Mouse (Mus musculus) kidney, adult 2 months (tissue): ENCODE results near the gene 4632433K11Rik. TPM values are rescaled to one million over a fixed set of nuclear protein-coding genes. Genes with fewer than 3 reads are reported as not detected.
A peak's percentile ranks its signal among the peaks of the same experiment; 100 is the strongest.
"Not testable (repeated sequence)": the region's sequence is repeated elsewhere in the genome, so short reads cannot be mapped to it uniquely, and the experiment has no call there.

Source experiments
- DNase-seq: peaks from one replicate; pipeline ENCODE4 v3.0.0; 2021
- H3K27ac ChIP-seq: fragments of 200-500 bp; 2 replicates; pipeline ENCODE4 v1.5.1; 2012; ENCODE audit warnings: low read depth, low read length, control low read depth, inconsistent platforms; ENCODE audit not compliant: insufficient read depth
- H3K27me3 ChIP-seq: fragments of 200-500 bp; replicated peaks from 2 replicates; pipeline ENCODE4 v1.6.1; 2012; ENCODE audit warnings: mild to moderate bottlenecking, moderate library complexity, low read length, inconsistent platforms; ENCODE audit not compliant: control insufficient read depth, insufficient read depth
- H3K36me3 ChIP-seq: fragments of 200-500 bp; 2 replicates; pipeline ENCODE4 v1.6.1; 2012; ENCODE audit warnings: mild to moderate bottlenecking, moderate library complexity, low read length, inconsistent platforms; ENCODE audit not compliant: control insufficient read depth, insufficient read depth
- H3K4me1 ChIP-seq: fragments of 200-500 bp; 2 replicates; pipeline ENCODE4 v1.6.1; 2011; ENCODE audit warnings: low read length; ENCODE audit not compliant: control insufficient read depth, insufficient read depth
- H3K4me3 ChIP-seq: fragments of 200-500 bp; 2 replicates; pipeline ENCODE4 v1.5.1; 2011; ENCODE audit warnings: mild to moderate bottlenecking, low read depth, low read length, control low read depth; ENCODE audit not compliant: insufficient read depth
- CTCF ChIP-seq: fragments of 200-500 bp; conservative IDR thresholded peaks from 2 replicates; pipeline ENCODE4 v1.5.1; 2011; ENCODE audit warnings: low read depth, mild to moderate bottlenecking, control low read depth, low read length, moderate library complexity, mixed read lengths; ENCODE audit not compliant: insufficient read depth, insufficient read length
- POLR2A ChIP-seq: fragments of 200-500 bp; IDR thresholded peaks from one replicate; pipeline ENCODE4 v1.6.1; 2011; ENCODE audit warnings: low read depth, low read length, control low read depth
- WGBS: fragments of 180-500 bp; shearing (Covaris S2); methylation state at CpG from one replicate; pipeline ENCODE4 v1.1.7; 2018; 5-methylcytosine and 5-hydroxymethylcytosine counted together
- polyA plus RNA-seq: library from polyadenylated mRNA; depleted of rRNA; stranded (reverse); fragments of >200 nt; gene quantifications from 2 replicates; pipeline ENCODE4 v1.2.3, GENCODE M21; 2012

The 4632433K11Rik gene
- polyA plus RNA-seq, 1 experiment: not detected

DNA sequence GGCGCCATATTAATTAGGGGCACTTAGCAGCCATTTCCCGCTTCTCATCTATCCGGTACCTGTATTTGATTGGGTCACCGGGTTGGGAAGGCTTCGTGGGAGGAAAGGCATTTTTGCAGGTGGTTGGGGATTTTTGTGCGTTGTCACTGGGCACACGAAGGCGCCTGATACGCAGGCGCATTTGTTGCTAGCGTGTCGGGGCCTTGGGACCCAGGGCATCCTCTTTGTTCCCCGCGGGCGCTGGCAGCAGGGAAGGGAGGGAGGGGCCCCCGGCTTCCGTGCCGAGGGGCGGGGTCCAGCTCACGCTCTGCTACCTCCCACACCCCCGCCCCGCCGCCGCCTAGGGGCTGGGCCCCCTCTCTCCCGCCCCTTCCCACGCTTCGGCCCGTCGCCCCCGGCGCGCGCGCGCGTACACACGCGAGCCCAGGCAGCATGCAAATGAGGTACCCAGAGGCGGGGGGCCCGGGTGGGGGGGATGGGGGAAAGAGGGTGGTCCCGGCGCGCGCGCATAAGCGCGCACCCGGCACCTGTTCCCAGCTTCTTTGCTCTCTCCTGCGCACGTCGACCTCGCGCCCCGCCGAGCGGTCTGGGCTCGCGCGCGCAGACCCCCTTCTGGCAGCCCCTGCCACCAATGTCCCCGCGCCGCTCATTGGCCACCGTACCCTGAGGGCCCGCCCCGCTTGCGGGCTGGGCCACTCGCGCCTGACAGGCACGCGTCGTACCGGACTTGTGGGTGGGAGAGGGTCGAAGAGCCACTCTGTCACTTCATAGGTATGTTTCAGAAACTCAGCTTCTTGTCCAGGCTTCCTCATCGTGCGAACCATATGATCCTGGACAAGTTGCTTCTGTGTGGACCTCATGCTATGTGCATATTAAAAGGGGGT is 18.6 kb upstream of the 4632433K11Rik start, which contains the start of gene Gm44973:
Gene Gm44973 (plus strand): TSS at position 379 of the 884 bp plus-strand sequence.
- TF ChIP-seq POLR2A (peak; percentile 7), CTCF (no peak)
- Histone ChIP-seq H3K4me1 (peaks cover 5% of the 10 kb centered on the region; the same call in 1 of the 2 replicates), H3K27ac (peak within 1 kb of the TSS; percentile 100), H3K27me3 (no peaks in the 10 kb centered on the region), H3K36me3 (no peaks in the 10 kb centered on the region), H3K4me3 (peak within 1 kb of the TSS; percentile 83)
- peak; percentile 97 for DNase-seq
- under 1% methylated on average over 74 of the region's 76 CpGs for WGBS

DNA sequence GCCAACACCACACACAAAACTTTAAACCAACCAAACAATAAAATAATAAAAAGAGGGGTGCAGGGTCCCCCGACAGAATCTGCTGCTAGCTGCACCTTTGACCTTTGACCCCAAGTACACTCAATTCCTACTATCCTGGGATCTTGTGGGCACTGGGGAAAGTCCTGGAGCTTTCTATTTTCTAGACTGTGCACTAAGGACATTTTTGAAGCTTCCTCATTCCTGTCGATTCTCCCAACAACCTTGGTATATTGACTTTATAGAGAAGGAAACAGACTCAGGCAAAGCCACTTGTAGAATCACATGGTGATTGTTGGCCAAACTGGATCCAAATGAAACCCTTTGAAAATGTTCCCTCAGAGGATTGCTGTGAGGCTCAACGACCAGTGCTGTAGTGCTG is 17.9 kb upstream of the 4632433K11Rik start:
- H3K36me3 ChIP-seq: no peaks in the 10 kb centered on the region
- H3K4me3 ChIP-seq: peak overlapping the region; percentile 83
- peak; percentile 64 for DNase-seq
- peak overlapping the region; percentile 87 for H3K27ac ChIP-seq
- no peaks in the 10 kb centered on the region for H3K27me3 ChIP-seq
- TF ChIP-seq POLR2A: no peak
- TF ChIP-seq CTCF: no peak
- WGBS: 32% methylated on average over 3 of the region's 3 CpGs
- peaks cover 5% of the 10 kb centered on the region; the same call in 1 of the 2 replicates for H3K4me1 ChIP-seq

DNA sequence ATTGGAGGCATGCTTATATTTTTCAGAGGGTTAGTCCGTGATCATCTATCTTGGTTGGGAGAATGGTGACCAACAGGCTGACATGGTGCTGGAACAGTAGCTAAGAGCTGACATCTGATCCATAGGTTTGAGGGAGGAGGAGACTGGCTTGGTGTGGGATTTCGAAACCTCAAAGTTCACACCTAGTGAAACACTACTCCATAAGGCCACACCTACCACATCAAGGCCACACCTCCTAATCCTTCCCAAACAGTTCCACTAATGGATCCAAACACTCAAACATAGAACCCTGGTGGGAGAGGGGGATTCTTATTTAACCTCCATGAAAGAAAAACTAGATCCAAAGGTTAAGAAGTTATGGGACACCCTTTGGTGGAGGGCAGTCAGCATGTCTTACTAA is 17.0 kb upstream of the 4632433K11Rik start:
- Histone ChIP-seq H3K4me1 (peaks cover 9% of the 10 kb centered on the region; the same call in 1 of the 2 replicates), H3K4me3 (no peak overlapping the region), H3K36me3 (no peaks in the 10 kb centered on the region), H3K27me3 (no peaks in the 10 kb centered on the region), H3K27ac (no peak overlapping the region)
- TF ChIP-seq CTCF (no peak), POLR2A (no peak)
- WGBS: 99% methylated on average over 2 of the region's 2 CpGs
- DNase-seq: no peak

DNA sequence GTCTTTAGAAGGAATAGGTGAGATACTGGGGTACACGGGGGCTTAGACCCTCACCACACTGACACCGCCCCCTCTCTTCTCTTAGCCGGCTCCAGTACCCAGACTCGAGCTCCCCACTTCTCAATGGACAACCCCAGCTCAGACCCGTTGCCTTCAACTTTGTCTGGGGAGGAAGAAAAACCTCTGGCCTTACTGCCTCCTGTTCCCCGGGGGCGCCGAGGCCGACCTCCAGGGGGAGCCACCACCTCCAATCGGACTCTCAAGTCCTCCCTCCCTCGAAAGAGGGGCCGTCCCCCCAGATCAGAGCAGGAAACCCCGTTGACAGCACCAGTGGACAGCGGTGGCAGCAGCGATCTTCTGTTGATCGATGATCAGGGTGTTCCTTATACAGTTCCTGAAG is 16.6 kb upstream of the 4632433K11Rik start:
- WGBS: 94% methylated on average over 16 of the region's 16 CpGs
- Histone ChIP-seq H3K36me3 (no peaks in the 10 kb centered on the region), H3K27me3 (no peaks in the 10 kb centered on the region), H3K27ac (no peak overlapping the region), H3K4me1 (peaks cover 9% of the 10 kb centered on the region; the same call in 1 of the 2 replicates), H3K4me3 (no peak overlapping the region)
- DNase-seq: no peak
- TF ChIP-seq POLR2A (no peak), CTCF (no peak)

DNA sequence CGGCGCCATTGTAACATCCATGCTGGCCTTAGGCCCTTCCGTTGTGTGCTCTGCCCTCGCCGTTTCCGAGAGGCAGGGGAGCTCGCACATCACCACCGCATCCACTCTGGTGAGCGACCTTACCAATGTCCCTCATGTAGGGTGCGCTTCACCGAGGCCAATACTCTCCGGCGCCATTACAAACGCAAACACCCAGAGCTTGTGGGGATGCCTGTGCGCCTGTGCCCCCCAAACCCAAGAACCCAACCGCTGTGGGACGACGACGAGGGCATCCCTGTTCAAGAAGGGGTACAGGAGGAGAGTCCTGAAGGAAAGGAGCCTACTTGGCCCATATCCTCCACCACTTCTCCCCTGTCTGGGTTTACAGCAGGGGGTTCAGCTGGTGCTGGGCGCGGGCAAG is 16.0 kb upstream of the 4632433K11Rik start:
- no peak for TF ChIP-seq CTCF
- no peak for TF ChIP-seq POLR2A
- Histone ChIP-seq H3K36me3 (no peaks in the 10 kb centered on the region), H3K4me1 (peaks cover 9% of the 10 kb centered on the region; the same call in 1 of the 2 replicates), H3K4me3 (no peak overlapping the region), H3K27me3 (no peaks in the 10 kb centered on the region), H3K27ac (no peak overlapping the region)
- 97% methylated on average over 21 of the region's 21 CpGs for WGBS
- DNase-seq: no peak

DNA sequence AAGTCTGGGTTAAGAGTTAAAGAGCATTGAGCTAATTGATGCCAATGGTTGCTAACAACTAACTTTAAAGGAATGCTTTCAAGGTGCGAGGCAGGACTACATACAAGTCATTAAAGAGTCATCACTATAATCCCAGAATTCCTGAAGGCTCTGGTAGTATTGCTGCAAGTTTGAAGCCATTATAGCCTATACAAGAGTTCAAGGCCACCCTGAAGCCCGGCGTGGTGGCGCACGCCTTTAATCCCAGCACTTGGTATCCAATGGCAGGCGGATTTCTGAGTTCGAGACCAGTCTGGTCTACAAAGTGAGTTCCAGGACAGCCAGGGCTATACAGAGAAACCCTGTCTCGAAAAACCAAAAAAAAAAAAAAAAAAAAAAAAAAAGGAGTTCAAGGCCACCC is 14.3 kb upstream of the 4632433K11Rik start:
- H3K4me3 ChIP-seq: peak overlapping the region; percentile 17
- 15% methylated on average over 8 of the region's 8 CpGs for WGBS

DNA sequence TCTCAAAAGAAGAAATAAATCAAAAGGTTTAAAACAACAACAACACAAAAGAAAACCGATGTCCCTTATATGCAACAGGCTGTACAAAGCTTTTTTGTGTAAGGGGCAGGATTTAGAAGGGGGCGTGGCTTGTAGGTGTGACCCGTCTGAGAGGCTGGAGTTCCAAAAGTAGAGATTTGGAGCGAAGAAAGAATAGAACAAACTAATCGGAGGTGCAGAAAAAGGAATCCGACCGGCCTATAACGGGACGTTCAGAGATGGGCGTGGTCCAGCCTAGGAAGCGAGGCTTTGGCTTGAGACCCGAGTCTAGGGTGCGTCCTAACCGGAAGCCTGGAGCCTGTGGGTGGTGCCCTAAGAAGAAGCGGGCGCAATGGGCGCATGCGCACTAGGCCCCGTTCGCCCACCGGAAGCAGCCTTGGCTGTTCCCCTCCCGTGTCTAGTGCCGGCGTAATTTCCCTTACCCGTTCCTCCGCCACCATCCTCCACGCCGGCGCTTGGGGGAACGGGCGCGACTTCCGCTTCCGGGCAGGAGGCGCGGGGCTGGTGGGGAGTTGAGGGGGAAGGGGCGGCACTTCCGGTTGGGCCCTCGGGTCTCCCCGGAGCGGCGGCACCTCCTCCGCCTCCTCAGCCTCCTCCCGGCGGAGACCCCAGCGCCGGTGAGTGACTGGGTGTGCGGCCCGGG is 13.8 kb upstream of the 4632433K11Rik start, which contains the start of the genes Zfp865 and Ccdc106:
Gene Zfp865 (plus strand): TSS at position 377 of the 682 bp plus-strand sequence.
Gene Ccdc106 (plus strand): TSS at position 554 of the 682 bp plus-strand sequence.
- no peaks in the 10 kb centered on the region for H3K27me3 ChIP-seq
- peak; percentile 100 for DNase-seq
- peaks cover 9% of the 10 kb centered on the region; the same call in 1 of the 2 replicates for H3K4me1 ChIP-seq
- TF ChIP-seq CTCF (no peak), POLR2A (peak; percentile 83)
- H3K36me3 ChIP-seq: no peaks in the 10 kb centered on the region
- under 1% methylated on average over 49 of the region's 49 CpGs for WGBS
- peak within 1 kb of the TSS; percentile 63 for H3K4me3 ChIP-seq
- H3K27ac ChIP-seq: peak within 1 kb of the TSS; percentile 93

More for the DNA sequence above, 14.3 kb upstream of the 4632433K11Rik start:
- not testable (repeated sequence) for DNase-seq, H3K27me3 ChIP-seq, H3K4me1 ChIP-seq, H3K36me3 ChIP-seq
- H3K27ac ChIP-seq: peak overlapping the region; percentile 34; the same call in 1 of the 2 replicates
